Mouse (Mus musculus) right cerebral cortex, postnatal 4 days (tissue): ENCODE data around the gene Krt33b.

Experiments used
- DNase-seq: peaks from one replicate; pipeline ENCODE4 v3.0.0-alpha.2; 2022

Gene Krt33b

DNA sequence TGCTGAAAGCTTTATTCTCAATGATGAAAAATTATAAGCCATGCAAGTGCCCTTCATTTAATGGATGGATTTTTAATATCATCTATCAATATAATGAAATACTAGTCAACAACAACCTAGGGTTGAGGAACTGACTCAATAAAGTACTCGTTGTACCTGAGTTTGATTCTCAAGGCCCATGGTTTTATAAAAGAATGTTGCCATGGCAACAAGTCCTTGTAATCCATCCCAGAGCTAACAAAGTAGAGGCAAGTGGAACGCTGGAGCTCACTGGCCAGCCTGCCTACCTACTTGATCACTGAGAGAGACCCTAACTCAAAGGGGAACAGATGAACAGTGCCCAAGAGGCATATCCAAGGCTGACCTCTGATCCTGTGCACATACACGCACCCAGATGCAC, 39.1 kb downstream of the Krt33b start:
- DNase-seq, result no peak

GRCm38 (mm10) chr11:99989881-99990405, 39.7 kb downstream of the Krt33b start:
- DNase-seq, result no peak

GRCm38 (mm10) chr11:99988530-99988929, 41.1 kb downstream of the Krt33b start:
- no peak for DNase-seq

GRCm38 (mm10) chr11:99986180-99986647, 43.5 kb downstream of the Krt33b start, which contains the start of gene Krtap16-1:
TSS of gene Krtap16-1 (minus strand) at chr11:99986597.
- no peak for DNase-seq

DNA sequence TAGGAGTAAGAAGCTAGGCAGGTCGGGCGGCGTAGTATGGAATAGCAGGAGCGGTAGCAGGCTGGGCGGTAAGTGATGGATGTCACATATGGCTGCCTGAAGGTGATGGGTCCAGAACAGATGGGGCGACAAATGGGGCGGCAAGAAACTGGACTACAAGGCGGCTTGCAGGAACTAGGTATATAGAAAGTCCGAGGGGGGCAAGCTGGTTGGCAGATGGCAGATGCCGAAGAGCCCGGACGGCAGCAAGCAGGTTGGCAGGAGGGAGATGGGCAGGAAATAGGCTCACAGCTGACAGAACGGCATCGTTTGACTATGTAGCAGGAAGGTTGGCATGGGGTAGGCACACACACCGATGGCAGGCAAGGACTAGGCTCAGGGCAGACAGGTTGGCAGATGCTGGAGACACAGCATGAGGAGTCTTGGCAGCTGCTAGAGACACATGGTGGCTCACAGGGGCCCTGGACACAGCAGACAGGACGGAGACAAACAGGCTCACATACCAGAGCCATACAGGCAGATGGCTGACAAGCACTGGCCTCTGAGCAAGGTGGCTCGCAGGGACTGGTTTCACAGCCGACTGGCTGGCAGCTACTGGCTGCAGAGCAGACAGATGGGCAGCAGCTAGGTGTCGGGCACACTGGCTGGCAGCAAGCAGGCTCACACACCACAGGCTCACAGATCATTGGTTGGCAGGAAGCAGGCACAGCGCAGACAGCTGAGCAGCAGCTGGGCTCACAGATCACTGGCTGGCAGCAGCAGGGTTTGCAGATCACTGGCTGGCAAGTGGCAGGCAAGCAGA, 44.2 kb downstream of the Krt33b start:
- DNase-seq, result peak; percentile 38

- DNase-seq, result no peak
Observed at GRCm38 (mm10) chr11:99983442-99983841, 46.2 kb downstream of the Krt33b start.

- DNase-seq, result no peak
Observed at GRCm38 (mm10) chr11:99982731-99983130, 46.9 kb downstream of the Krt33b start.

- no peak for DNase-seq
Observed at GRCm38 (mm10) chr11:99978953-99979352, 50.7 kb downstream of the Krt33b start, which contains the start of gene Krtap29-1. TSS of gene Krtap29-1 (minus strand) at chr11:99979053.
